Mouse (Mus musculus) olfactory bulb, adult 2 months (tissue): ENCODE measurements around the gene Naa40. TPM values are rescaled to one million over a fixed set of nuclear protein-coding genes. Genes with fewer than 3 reads are reported as not detected.

Experiments
- H3K27ac ChIP-seq: fragments of 200-500 bp; 2 replicates; pipeline ENCODE4 v1.5.1; 2012; ENCODE audit warnings: low read depth, low read length; ENCODE audit not compliant: insufficient read depth
- H3K4me1 ChIP-seq: fragments of 200-500 bp; 2 replicates; pipeline ENCODE4 v1.6.1; 2012; ENCODE audit warnings: low read length; ENCODE audit not compliant: control insufficient read depth, insufficient read depth
- H3K4me3 ChIP-seq: fragments of 200-500 bp; 2 replicates; pipeline ENCODE4 v1.5.1; 2012; ENCODE audit warnings: mild to moderate bottlenecking, low read depth, low read length, moderate library complexity; ENCODE audit not compliant: insufficient read depth
- CTCF ChIP-seq: fragments of 200-500 bp; IDR thresholded peaks from 2 replicates; pipeline ENCODE4 v1.5.1; 2012; ENCODE audit warnings: low read depth, mild to moderate bottlenecking, low read length, moderate library complexity; ENCODE audit not compliant: insufficient read depth
- POLR2A ChIP-seq: fragments of 200-500 bp; IDR thresholded peaks from 2 replicates; pipeline ENCODE4 v1.6.1; 2012; ENCODE audit warnings: mild to moderate bottlenecking, low read depth, low read length, moderate library complexity; ENCODE audit not compliant: insufficient read depth
- WGBS: fragments of 180-500 bp; shearing (Covaris S2); methylation state at CpG from one replicate; pipeline ENCODE4 v1.1.7; 2018; 5-methylcytosine and 5-hydroxymethylcytosine counted together
- polyA plus RNA-seq: library from polyadenylated mRNA; stranded (reverse); fragments of >200 nt; gene quantifications from 2 replicates; pipeline ENCODE4 v1.2.4, GENCODE M21; 2012; ENCODE audit warnings: low replicate concordance; ENCODE audit not compliant: missing spikeins, insufficient read depth, insufficient read length

The Naa40 gene
- polyA plus RNA-seq, 1 experiment: not detected

DNA sequence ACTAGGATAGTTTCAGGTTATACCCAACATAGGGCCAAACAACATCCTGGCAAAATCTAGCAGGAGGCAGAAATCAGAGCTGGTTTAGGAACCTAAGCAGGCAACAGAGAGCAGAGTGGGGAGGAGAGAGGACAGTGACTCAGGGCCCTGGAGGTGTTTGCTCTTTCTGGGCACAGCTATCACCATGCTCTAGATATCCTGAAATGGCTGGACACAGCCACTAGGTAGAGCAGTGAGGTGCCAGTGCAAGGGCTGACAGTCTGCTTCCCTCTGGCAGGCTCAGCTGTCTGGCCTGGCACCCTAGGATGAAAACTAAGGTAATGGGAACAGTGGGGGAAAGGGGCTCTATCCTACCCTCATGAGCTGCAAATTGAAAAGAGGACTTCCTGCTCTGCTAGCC lies 17.5 kb downstream of the Naa40 start:
- TF ChIP-seq CTCF: no peak
- no peak for TF ChIP-seq POLR2A
- no peaks in the 10 kb centered on the region for H3K4me1 ChIP-seq
- H3K27ac ChIP-seq: no peak overlapping the region
- no peak overlapping the region for H3K4me3 ChIP-seq

- no peak overlapping the region for H3K27ac ChIP-seq
- 90% methylated on average over 6 of the region's 6 CpGs for WGBS
- H3K4me1 ChIP-seq: no peaks in the 10 kb centered on the region; the same call in 1 of the 2 replicates
- H3K4me3 ChIP-seq: no peak overlapping the region
- TF ChIP-seq CTCF: no peak
- TF ChIP-seq POLR2A: no peak
These were observed 18.8 kb downstream of the Naa40 start for GRCm38 (mm10) chr19:7222196-7222595.

GRCm38 (mm10) chr19:7218753-7219152 lies 22.2 kb downstream of the Naa40 start:
- Histone ChIP-seq H3K27ac (no peak overlapping the region), H3K4me3 (no peak overlapping the region), H3K4me1 (peaks cover 13% of the 10 kb centered on the region)
- WGBS: 92% methylated on average over 5 of the region's 5 CpGs
- TF ChIP-seq CTCF (no peak), POLR2A (no peak)

DNA sequence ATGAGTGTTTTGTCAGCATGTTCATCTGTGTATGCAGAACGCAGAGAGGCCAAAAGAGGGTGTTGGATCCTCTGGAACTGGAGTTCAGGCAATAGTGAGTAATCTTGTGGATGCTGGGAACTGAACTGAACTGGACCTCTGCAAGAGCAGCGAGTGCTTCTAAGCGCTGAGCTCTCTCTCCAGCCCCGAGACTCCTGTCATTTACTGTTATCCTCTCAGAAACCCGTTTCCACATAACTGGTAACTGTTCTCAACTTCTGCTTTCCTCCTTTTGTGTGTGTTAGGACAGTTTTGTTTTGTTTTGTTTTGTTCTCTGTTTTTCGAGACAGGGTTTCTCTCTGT lies 23.1 kb downstream of the Naa40 start:
- no peak overlapping the region for H3K4me3 ChIP-seq
- H3K4me1 ChIP-seq: peaks cover 13% of the 10 kb centered on the region
- 6% methylated on average over 6 of the region's 6 CpGs for WGBS
- H3K27ac ChIP-seq: no peak overlapping the region
- TF ChIP-seq POLR2A: no peak
- no peak for TF ChIP-seq CTCF

DNA sequence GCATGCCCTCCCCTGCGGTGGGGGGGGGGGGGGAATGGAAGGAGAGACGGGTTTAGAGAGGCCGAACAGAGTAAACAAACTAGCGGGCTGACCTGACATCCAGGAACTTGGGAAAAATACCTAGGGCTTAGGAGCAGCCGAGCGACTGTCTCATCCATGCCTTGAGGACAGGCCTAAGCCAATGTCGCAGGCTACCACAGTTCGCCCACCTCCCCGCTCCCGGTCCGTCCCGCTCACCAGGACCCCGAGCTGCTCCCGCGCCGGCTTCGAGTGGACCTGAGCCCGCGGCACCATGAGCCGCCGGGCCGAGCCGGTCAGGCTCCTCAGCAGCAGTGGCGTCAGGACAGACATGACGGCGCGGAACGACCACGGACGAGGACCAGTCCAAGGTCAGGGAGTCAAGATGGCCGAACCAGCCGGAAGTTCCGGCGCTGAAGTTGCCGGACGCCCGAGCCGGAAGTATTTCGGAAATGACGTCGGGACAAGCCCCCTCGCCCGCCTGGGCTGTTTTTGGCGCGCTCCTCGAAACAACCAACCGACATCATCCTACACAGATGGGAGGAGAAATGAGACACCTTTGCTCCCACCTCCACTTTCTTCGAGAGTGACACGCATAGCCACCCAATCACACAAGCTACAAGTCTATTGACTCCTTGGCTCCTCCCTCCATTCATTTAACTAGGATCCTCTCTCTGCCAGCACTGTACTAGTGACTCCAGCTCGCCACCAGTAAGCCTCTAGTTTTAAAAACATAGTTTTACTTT lies 23.6 kb downstream of the Naa40 start, which contains the start of gene Cox8a:
Gene Cox8a, minus strand, starts transcription at position 455 of the 764 bp plus-strand sequence.
- peak; percentile 86 for TF ChIP-seq POLR2A
- no peak for TF ChIP-seq CTCF
- Histone ChIP-seq H3K27ac (peak within 1 kb of the TSS; percentile 98), H3K4me3 (peak within 1 kb of the TSS; percentile 85), H3K4me1 (peaks cover 13% of the 10 kb centered on the region)
- under 1% methylated on average over 50 of the region's 50 CpGs for WGBS

- WGBS: 61% methylated on average over 5 of the region's 5 CpGs
- no peak overlapping the region for H3K4me3 ChIP-seq
- no peak overlapping the region for H3K27ac ChIP-seq
- H3K4me1 ChIP-seq: peaks cover 13% of the 10 kb centered on the region
- TF ChIP-seq POLR2A (no peak), CTCF (no peak)
These were observed 26.5 kb downstream of the Naa40 start for GRCm38 (mm10) chr19:7214484-7214883.

GRCm38 (mm10) chr19:7213010-7213409 lies 28.0 kb downstream of the Naa40 start:
- 89% methylated on average over 3 of the region's 3 CpGs for WGBS

DNA sequence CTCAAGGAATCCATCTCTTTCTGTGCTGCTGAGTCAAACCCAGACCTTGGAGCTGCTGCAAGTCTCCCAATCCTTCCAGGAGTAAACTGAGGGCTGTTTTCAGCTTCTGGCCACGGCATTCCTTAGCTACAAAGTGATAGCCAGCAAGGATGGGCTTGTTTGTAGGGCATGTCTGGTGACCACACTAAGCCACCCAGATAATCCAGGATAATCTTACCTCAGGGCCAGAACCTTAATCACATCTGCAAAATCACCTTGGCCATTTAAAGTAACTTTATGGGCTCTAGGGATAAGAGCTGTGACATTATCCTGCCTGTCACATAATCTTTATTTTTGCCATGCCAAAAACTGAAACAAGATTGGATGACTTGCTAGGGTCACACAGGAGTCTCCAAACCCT lies 28.8 kb downstream of the Naa40 start:
- no peak overlapping the region for H3K4me3 ChIP-seq
- H3K4me1 ChIP-seq: peaks cover 13% of the 10 kb centered on the region
- H3K27ac ChIP-seq: no peak overlapping the region
- WGBS: 90% methylated on average over 1 of the region's 1 CpGs
- no peak for TF ChIP-seq POLR2A
- TF ChIP-seq CTCF: no peak

More at GRCm38 (mm10) chr19:7213010-7213409, 28.0 kb downstream of the Naa40 start:
- TF ChIP-seq CTCF: no peak
- no peak for TF ChIP-seq POLR2A
- no peak overlapping the region for H3K27ac ChIP-seq
- no peak overlapping the region for H3K4me3 ChIP-seq
- peaks cover 13% of the 10 kb centered on the region for H3K4me1 ChIP-seq

DNA sequence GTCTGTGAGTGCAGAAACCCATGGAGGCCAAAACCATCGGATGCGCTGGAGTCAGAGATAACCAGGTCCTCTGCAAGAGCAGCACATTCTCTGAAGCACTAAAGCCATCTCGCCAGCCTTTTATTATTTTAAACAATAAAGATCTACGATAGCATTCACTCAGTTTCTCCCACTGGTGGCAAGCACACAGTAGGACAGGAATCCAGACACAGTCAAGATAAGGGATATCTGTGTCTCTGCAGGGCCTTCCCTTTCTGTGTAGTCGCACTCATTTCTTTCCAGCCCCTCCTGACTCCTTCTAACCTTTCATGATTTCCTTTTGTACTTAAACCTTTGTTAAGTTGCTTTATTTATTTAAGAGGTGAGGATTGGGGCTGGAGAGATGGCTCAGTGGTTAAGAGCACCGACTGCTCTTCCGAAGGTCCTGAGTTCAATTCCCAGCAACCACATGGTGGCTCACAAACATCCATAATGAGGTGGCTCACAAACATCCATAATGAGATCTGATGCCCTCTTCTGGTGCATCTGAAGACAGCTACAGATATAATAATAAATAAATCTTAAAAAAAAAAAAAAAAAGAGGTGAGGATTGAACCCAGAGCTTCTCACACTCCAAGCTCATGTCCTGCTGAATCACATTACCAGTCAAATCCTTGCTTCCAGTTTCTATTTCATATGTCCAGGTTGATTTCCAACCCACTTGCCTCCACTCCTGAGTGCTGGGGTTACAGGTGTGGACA lies 30.9 kb downstream of the Naa40 start:
- TF ChIP-seq CTCF: no peak
- TF ChIP-seq POLR2A: no peak

More for the DNA sequence above, 30.9 kb downstream of the Naa40 start:
- no peak overlapping the region for H3K27ac ChIP-seq
- WGBS: 86% methylated on average over 7 of the region's 7 CpGs
- no peak overlapping the region for H3K4me3 ChIP-seq
- peaks cover 13% of the 10 kb centered on the region for H3K4me1 ChIP-seq
